Mouse (Mus musculus) embryonic stem cell, embryonic (primary cell): Measurements from ENCODE around the gene Slc25a11.

Source experiments
- CTCF ChIA-PET, 4 experiments: fragments of 300-600 bp in 2 of 4; fragments of 350-600 bp in 2 of 4; sonication (Branson Sonifier 250); formaldehyde crosslinking; loops; one replicate each; lab custom pipeline; 2022; ENCODE audit warnings: inconsistent platforms in 2 of 4; lab: Charles Lee
- POLR2A ChIA-PET, 4 experiments: fragments of 300-600 bp in 2 of 4; fragments of 350-600 bp in 2 of 4; sonication (Branson Sonifier 250); formaldehyde crosslinking; loops; one replicate each; lab custom pipeline; 2022; ENCODE audit warnings: antibody characterized with exemption in 4 of 4, inconsistent platforms in 1 of 4; lab: Charles Lee

Gene Slc25a11

GRCm38 (mm10) chr11:70674014-70674413, 26.7 kb upstream of the Slc25a11 start:
- POLR2A ChIA-PET: interaction anchor here (0.6 to 20.9 kb wide), 18 partner anchors 8 to 193 kb away, joined by 3 to 737 read pairs (median 4); partner anchors contain the start of genes Rnf167 (in 3 of the 4), Slc25a11 (in 3 of the 4), Camta2 (in 2 of the 4) and Eno3 (in 2 of the 4)
- CTCF ChIA-PET: interaction anchor here (0.6 to 3.3 kb wide), 10 partner anchors 8 to 242 kb away, joined by 3 to 12 read pairs (median 6); partner anchors contain the start of gene Camta2 (in 1 of the 4)

GRCm38 (mm10) chr11:70671333-70672047, 24.2 kb upstream of the Slc25a11 start:
- ChIA-PET POLR2A (interaction anchor here in 3 of 4 experiments (0.7 to 20.9 kb wide), 10 partner anchors 9 to 147 kb away, joined by 3 to 737 read pairs (median 90); partner anchors contain the start of genes Eno3 (in 3 of the 3), Pfn1 (in 3 of the 3), Rnf167 (in 3 of the 3) and Slc25a11 (in 3 of the 3)), CTCF (interaction anchor here in 2 of 4 experiments (0.6 to 4.2 kb wide), 4 partner anchors 10 to 55 kb away, joined by 6 to 19 read pairs (median 13); partner anchors contain the start of gene Camta2 (in 1 of the 2))

GRCm38 (mm10) chr11:70670483-70670882, 23.2 kb upstream of the Slc25a11 start:
- POLR2A ChIA-PET: interaction anchor here (0.5 to 20.9 kb wide), 37 partner anchors 10 to 440 kb away, joined by 3 to 737 read pairs (median 11); partner anchors contain the start of genes Eno3 (in 4 of the 4), Pfn1 (in 4 of the 4), Rnf167 (in 4 of the 4) and Slc25a11 (in 4 of the 4)
- CTCF ChIA-PET: interaction anchor here in 2 of 4 experiments (1.1 to 4.2 kb wide), 7 partner anchors 11 to 48 kb away, joined by 3 to 40 read pairs (median 19); partner anchors contain the start of genes Camta2 (in 2 of the 2), Eno3 (in 1 of the 2), Pfn1 (in 1 of the 2) and Rnf167 (in 1 of the 2)

DNA sequence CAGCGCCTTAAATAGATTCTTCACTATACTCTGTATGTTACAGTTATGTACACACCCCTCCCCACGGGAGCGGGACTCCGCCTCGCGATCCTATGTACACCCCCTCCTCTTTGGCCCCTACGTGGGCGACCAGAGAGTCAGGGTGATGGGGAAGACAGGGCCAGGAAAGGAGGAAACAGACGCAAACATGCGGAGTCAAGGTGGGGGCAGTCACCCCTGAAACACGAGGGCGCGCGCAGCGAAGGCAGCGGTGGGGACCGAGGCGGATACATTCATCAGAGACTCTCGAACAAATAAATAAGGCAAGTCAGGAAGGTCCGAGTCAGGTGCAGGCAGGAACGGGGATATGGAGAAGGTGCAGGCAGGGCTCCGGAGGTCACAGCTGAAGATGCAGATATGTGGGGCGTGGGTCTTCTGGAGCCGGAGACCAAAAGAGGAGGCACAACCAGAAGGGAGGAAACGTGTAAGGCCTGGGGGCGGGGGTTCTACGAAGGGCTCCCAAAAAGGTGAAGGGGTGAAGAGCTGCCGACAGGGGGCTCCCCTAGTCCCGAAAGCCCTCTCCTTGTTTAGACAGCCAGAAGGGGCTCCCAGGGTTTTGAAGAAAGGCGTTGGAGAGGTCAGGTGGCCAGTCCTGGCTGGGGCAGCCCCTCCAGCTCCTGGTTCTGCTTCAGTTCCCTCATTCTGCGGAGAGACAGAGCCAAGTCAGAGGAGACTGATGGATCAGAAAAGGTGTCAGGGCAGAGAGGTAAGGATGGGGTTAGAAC, 22.5 kb upstream of the Slc25a11 start:
- POLR2A ChIA-PET: interaction anchor here (0.5 to 20.9 kb wide), 80 partner anchors 9 to 749 kb away, joined by 3 to 737 read pairs (median 6); partner anchors contain the start of genes Eno3 (in 4 of the 4), Pfn1 (in 4 of the 4), Rnf167 (in 4 of the 4) and Slc25a11 (in 4 of the 4)
- CTCF ChIA-PET: interaction anchor here (0.5 to 4.2 kb wide), 20 partner anchors 9 to 940 kb away, joined by 3 to 40 read pairs (median 5); partner anchors contain the start of genes Rnf167 (in 3 of the 4), Slc25a11 (in 3 of the 4), Camta2 (in 2 of the 4) and 4930544D05Rik (in 1 of the 4)

- ChIA-PET CTCF (interaction anchor here (0.5 to 4.2 kb wide), 31 partner anchors 8 to 1078 kb away, joined by 3 to 40 read pairs (median 4); partner anchors contain the start of genes Rnf167 (in 3 of the 4), Slc25a11 (in 3 of the 4), 0610010K14Rik (in 2 of the 4) and Camta2 (in 2 of the 4)), POLR2A (interaction anchor here (0.5 to 20.9 kb wide), 132 partner anchors 8 to 1742 kb away, joined by 3 to 737 read pairs (median 5); partner anchors contain the start of genes Eno3 (in 4 of the 4), Pfn1 (in 4 of the 4), Rnf167 (in 4 of the 4) and Slc25a11 (in 4 of the 4))
Measured at GRCm38 (mm10) chr11:70668771-70669505, 21.7 kb upstream of the Slc25a11 start, which contains the start of gene Spag7. TSS of gene Spag7 (minus strand) at chr11:70669416.

DNA sequence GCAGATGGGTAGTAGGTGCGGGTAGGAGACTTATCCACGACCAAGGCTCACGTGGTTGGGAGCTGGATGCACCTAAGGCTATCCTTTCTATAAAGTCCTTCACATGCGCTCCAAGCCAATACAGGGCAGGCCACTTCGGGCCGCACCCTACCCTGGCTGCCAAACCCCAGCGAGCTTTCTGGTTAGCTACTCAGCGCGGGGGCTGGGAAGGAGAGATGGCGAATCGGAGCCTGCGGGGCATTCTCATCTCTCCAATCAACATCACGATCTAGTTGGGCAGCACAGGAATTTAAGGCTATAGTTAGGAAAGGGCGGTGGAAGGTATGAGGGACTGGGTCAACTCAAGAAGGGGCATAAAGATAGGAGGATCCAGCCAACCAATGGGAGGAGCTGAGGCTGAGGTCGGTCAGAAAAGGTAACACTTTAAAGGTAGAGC, 21.1 kb upstream of the Slc25a11 start:
- POLR2A ChIA-PET: interaction anchor here (0.5 to 20.9 kb wide), 121 partner anchors 8 to 1743 kb away, joined by 3 to 737 read pairs (median 5); partner anchors contain the start of genes Eno3 (in 4 of the 4), Inca1 (in 4 of the 4), Pfn1 (in 4 of the 4) and Rnf167 (in 4 of the 4)
- CTCF ChIA-PET: interaction anchor here in 3 of 4 experiments (0.6 to 4.2 kb wide), 25 partner anchors 8 to 1078 kb away, joined by 3 to 40 read pairs (median 4); partner anchors contain the start of genes 0610010K14Rik (in 2 of the 3), Camta2 (in 2 of the 3), Rnf167 (in 2 of the 3) and Slc25a11 (in 2 of the 3)

DNA sequence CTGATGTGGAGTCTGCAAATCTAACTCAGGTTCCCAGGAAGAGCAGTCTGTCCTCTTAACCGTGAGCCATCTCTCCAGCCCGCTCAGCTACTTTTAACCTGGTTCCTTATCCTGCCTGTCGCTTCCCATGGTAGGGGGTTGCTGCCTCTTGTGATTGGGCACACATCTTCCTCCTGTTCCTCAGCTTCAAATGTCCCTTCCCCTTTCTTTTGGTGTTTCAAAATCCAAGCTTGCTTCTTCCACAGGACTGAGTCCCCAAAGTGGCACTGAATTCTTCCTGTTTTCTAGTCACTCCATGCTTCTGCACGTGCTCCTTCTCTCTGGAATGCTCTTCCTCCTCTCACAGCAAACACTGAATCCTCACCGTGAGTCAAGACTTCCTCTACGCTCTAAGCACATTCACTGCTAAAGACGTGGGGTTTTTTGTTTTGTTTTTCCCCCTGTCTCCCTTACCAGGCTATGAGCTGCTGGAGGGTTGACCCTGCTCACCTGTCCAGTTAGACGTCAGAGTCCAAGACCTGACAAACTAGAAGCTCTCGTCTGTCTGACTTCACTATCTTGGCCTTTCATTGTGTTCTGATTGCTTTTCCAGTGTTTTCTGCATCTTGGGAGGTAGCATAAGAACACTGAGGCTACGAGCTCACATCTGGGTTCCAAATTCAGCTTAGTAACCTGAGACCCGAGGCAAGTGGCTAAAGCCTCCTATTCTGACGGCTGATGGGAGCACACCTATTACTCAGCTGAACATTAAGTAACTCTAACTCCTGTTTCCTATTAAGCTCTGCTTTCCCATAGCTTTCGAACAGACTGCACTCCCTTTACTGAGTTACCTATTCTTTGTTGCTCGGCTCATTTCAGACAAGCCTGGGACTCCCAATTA, 20.2 kb upstream of the Slc25a11 start:
- ChIA-PET CTCF (interaction anchor here in 3 of 4 experiments (0.8 to 4.2 kb wide), 6 partner anchors 14 to 59 kb away, joined by 3 to 40 read pairs (median 4); partner anchors contain the start of gene Camta2 (in 1 of the 3)), POLR2A (interaction anchor here (0.5 to 20.9 kb wide), 50 partner anchors 8 to 1743 kb away, joined by 3 to 737 read pairs (median 10); partner anchors contain the start of genes Eno3 (in 4 of the 4), Inca1 (in 4 of the 4), Pfn1 (in 4 of the 4) and Rnf167 (in 4 of the 4))

DNA sequence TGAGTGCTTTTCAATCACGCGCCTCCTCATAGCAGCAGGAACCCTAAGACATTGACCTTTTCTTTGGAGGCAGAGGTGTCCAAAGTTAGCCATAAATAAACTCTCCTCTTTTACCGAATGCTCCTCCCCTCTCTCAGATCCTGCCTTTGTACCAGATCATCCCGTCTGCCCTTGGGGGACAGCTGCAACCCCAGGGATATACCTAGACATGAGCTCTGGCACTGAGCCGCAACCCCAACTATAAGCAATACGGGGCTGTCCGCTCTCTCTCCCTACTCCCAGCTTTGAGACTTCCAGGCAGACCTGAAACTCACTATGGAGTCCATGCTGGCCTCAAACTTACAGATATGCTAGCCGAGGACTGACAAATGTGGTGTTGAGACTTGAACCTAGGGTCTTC, 19.4 kb upstream of the Slc25a11 start:
- ChIA-PET POLR2A (interaction anchor here (0.5 to 20.9 kb wide), 12 partner anchors 12 to 122 kb away, joined by 3 to 737 read pairs (median 40); partner anchors contain the start of genes Eno3 (in 4 of the 4), Pfn1 (in 4 of the 4), Rnf167 (in 3 of the 4) and Slc25a11 (in 3 of the 4)), CTCF (interaction anchor here in 1 of 4 experiments (2.3 kb wide), 1 partner anchor 31 kb away, joined by 6 read pairs; no protein-coding TSS in a partner anchor)

- POLR2A ChIA-PET: interaction anchor here in 3 of 4 experiments (0.5 to 20.9 kb wide), 12 partner anchors 11 to 664 kb away, joined by 3 to 737 read pairs (median 4); partner anchors contain the start of genes Eno3 (in 3 of the 3), Pfn1 (in 3 of the 3), Rnf167 (in 3 of the 3) and Slc25a11 (in 3 of the 3)
Measured at GRCm38 (mm10) chr11:70664741-70665140, 17.5 kb upstream of the Slc25a11 start.

DNA sequence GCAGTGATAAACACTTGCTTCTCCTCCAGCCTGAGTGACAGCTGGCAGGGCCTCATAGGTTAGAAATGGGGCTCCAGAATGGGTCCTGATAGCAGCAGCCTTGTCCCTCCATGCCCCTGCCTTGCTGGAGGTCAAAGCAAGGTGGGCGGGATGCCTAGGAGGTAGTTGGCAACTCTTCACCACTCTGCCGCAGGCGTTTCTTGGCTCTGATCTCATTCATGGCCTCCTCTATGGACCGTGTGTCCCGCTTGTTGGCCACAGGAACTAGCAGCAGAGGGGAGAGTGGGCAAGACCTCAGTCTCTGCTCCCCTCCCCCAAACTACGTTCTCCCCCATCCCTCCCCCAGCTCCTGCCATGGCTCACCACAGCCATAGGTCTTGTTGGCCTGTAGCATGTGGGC, 16.7 kb upstream of the Slc25a11 start:
- POLR2A ChIA-PET: interaction anchor here in 3 of 4 experiments (1.0 to 20.9 kb wide), 8 partner anchors 10 to 29 kb away, joined by 3 to 737 read pairs (median 78); partner anchors contain the start of genes Eno3 (in 3 of the 3), Pfn1 (in 3 of the 3), Rnf167 (in 3 of the 3) and Slc25a11 (in 3 of the 3)

More at GRCm38 (mm10) chr11:70664741-70665140, 17.5 kb upstream of the Slc25a11 start:
- CTCF ChIA-PET: interaction anchor here in 1 of 4 experiments (0.6 kb wide), 1 partner anchor 101 kb away, joined by 4 read pairs; no protein-coding TSS in a partner anchor

DNA sequence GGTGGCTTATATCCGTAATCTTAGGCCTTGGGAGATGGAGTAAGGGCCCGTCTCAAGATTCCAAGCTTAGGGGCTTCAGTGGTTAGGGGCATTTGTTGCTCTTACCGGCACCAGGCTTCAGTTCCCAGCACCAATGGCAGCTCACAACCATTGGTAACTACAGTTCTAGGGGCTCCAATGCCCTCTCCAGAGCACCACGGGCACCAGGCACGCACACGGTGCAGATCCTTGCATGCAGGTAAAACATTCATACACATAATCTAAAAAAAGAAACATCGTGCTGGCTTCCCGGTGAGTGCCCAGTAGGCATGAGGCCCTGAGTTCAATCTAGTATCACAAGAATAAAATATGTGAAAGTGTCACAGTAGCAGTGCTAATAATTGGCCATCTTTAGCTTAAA, 15.8 kb upstream of the Slc25a11 start:
- POLR2A ChIA-PET: interaction anchor here in 3 of 4 experiments (1.0 to 23.0 kb wide), 10 partner anchors 2 to 36 kb away, joined by 3 to 737 read pairs (median 9); partner anchors contain the start of genes Eno3 (in 2 of the 3), Pfn1 (in 2 of the 3), Rnf167 (in 2 of the 3) and Slc25a11 (in 2 of the 3)
- CTCF ChIA-PET: no interaction called here

More for the DNA sequence above, 16.7 kb upstream of the Slc25a11 start:
- CTCF ChIA-PET: interaction anchor here in 1 of 4 experiments (0.6 kb wide), 2 partner anchors 100 to 140 kb away, joined by 4 to 5 read pairs; no protein-coding TSS in a partner anchor

GRCm38 (mm10) chr11:70660571-70660970, 13.3 kb upstream of the Slc25a11 start:
- POLR2A ChIA-PET: interaction anchor here (0.9 to 23.0 kb wide), 11 partner anchors 4 to 33 kb away, joined by 3 to 737 read pairs (median 10); partner anchors contain the start of genes Spag7 (in 3 of the 4), Camta2 (in 2 of the 4), Rnf167 (in 2 of the 4) and Slc25a11 (in 2 of the 4)
- CTCF ChIA-PET: interaction anchor here in 2 of 4 experiments (0.5 to 1.5 kb wide), 2 partner anchors 8 to 39 kb away, joined by 4 to 8 read pairs; partner anchors contain the start of gene Spag7 (in 1 of the 2)

GRCm38 (mm10) chr11:70658942-70659341, 11.7 kb upstream of the Slc25a11 start:
- CTCF ChIA-PET: interaction anchor here in 2 of 4 experiments (0.6 to 4.2 kb wide), 6 partner anchors 8 to 246 kb away, joined by 3 to 26 read pairs (median 4); partner anchors contain the start of gene Spag7 (in 2 of the 2)
- POLR2A ChIA-PET: interaction anchor here (0.5 to 23.0 kb wide), 25 partner anchors 6 to 437 kb away, joined by 3 to 737 read pairs (median 4); partner anchors contain the start of genes Rnf167 (in 4 of the 4), Slc25a11 (in 3 of the 4), Spag7 (in 3 of the 4) and Psmb6 (in 2 of the 4)
